Mouse (Mus musculus): ENCODE data around the gene Hes7.

DNA sequence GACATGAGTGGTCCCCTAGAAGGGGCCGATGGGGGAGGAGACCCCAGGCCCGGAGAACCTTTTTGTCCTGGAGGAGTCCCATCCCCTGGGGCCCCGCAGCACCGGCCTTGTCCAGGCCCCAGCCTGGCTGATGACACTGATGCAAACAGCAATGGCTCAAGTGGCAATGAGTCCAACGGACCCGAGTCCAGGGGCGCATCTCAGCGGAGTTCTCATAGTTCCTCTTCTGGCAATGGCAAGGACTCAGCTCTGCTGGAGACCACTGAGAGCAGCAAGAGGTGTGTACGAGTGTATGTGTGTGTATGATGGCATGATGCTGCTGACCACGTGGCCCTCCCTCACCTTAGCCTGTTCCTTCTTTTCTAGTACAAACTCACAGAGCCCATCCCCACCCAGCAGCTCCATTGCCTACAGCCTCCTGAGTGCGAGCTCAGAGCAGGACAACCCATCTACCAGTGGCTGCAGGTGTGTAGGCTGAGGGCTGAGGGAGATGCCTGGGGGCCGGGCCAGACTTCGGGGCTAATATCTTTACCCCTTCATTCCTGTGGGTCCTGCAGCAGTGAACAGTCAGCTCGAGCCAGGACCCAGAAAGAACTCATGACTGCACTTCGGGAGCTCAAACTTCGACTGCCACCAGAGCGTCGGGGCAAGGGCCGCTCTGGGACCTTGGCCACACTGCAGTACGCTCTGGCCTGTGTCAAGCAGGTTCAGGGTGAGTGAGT lies 19.4 kb upstream of the Hes7 start:
- no peak for TF ChIP-seq CTCF (IDR thresholded peaks at IDR 0.05 in 2 of 3, conservative IDR thresholded peaks at IDR 0.05 in 1 of 3; ENCODE audit: control insufficient read depth in 1 of 3, insufficient read depth in 1 of 3, low read depth in 2 of 3, low read length in 3 of 3, poor library complexity in 1 of 3, severe bottlenecking in 1 of 3)
- TF ChIP-seq ZMIZ1 (IDR thresholded peaks at IDR 0.05; ENCODE audit: low read depth, low read length): no peak
- no peak for TF ChIP-seq CHD2 (IDR thresholded peaks at IDR 0.05; ENCODE audit: low read length)
- no peak for TF ChIP-seq RAD21 (IDR thresholded peaks at IDR 0.05; ENCODE audit: low read depth, low read length)
- TF ChIP-seq EP300 (IDR thresholded peaks at IDR 0.05; ENCODE audit: low read depth in 1 of 2, low read length in 2 of 2): no peak
- no peak for TF ChIP-seq GATA1 (IDR thresholded peaks at IDR 0.05; ENCODE audit: low read depth, low read length)
- TF ChIP-seq POLR2A (IDR thresholded peaks at IDR 0.05; ENCODE audit: control insufficient read depth in 1 of 2, insufficient read depth in 1 of 2, low read depth in 1 of 2, low read length in 2 of 2, poor library complexity in 1 of 2): no peak
- no peak for TF ChIP-seq GABPA (IDR thresholded peaks at IDR 0.05; ENCODE audit: low read depth, low read length)
- no peak for TF ChIP-seq SMC3 (IDR thresholded peaks at IDR 0.05; ENCODE audit: low read depth, low read length)
- TF ChIP-seq KAT2A (conservative IDR thresholded peaks at IDR 0.05; ENCODE audit: low read depth, low read length): no peak
- TF ChIP-seq ZC3H11A (IDR thresholded peaks at IDR 0.05; ENCODE audit: low read depth, low read length): no peak
- TF ChIP-seq TCF12 (IDR thresholded peaks at IDR 0.05; ENCODE audit: low read depth, low read length): no peak
- no peak for TF ChIP-seq POLR2AphosphoS2 (IDR thresholded peaks at IDR 0.05; ENCODE audit: low read length)
- TF ChIP-seq ETS1 (IDR thresholded peaks at IDR 0.05; ENCODE audit: low read depth, low read length): no peak
